Mouse (Mus musculus): Measurements from ENCODE around the gene Sirt3.

GRCm38 (mm10) chr7:140912293-140912692 lies 30.2 kb upstream of the Sirt3 start:
- TF ChIP-seq EP300 (IDR thresholded peaks at IDR 0.05; ENCODE audit: low read depth) (no peak), CTCF (IDR thresholded peaks at IDR 0.05; ENCODE audit: low read depth) (no peak)
